Mouse (Mus musculus) bone marrow macrophage, adult 2 months (primary cell): ENCODE data around the gene Zfand3.

ENCODE experiments used
- CTCF ChIP-seq: IDR thresholded peaks from 2 replicates; pipeline ENCODE4 v1.5.1; 2012; ENCODE audit warnings: low read depth, mild to moderate bottlenecking, low read length, moderate library complexity
- POLR2A ChIP-seq: IDR thresholded peaks from 2 replicates; pipeline ENCODE4 v1.6.1; 2012; ENCODE audit warnings: mild to moderate bottlenecking, low read depth, low read length, borderline replicate concordance

- TF ChIP-seq CTCF (no peak), POLR2A (no peak)
These were observed 236.1 kb downstream of the Zfand3 start for GRCm38 (mm10) chr17:30240659-30241058.
